Mouse (Mus musculus): Measurements from ENCODE around the gene Srbd1. TPM values are rescaled to one million over a fixed set of nuclear protein-coding genes. Genes with fewer than 3 reads are reported as not detected.

Gene Srbd1
- polyA plus RNA-seq, 1 experiment from 2014 or later = 22.6 TPM

GRCm38 (mm10) chr17:85961653-85962052 is 183.3 kb downstream of the Srbd1 start:
- no peak overlapping the region for H3K9ac ChIP-seq
- no peak overlapping the region for H3K27ac ChIP-seq
- no peak overlapping the region for H3K4me2 ChIP-seq (replicated peaks)
- no peaks in the 10 kb centered on the region for H3K9me3 ChIP-seq (replicated peaks)
- no peaks in the 10 kb centered on the region for H3K27me3 ChIP-seq
- no peaks in the 10 kb centered on the region for H3K36me3 ChIP-seq
- peaks cover 4% of the 10 kb centered on the region for H3K4me1 ChIP-seq
- no peak for ATAC-seq (ENCODE audit: low FRiP score)
- 65% methylated on average over 6 of the region's 6 CpGs for WGBS
- H3K4me3 ChIP-seq = no peak overlapping the region

- H3K4me2 ChIP-seq (replicated peaks) = no peak overlapping the region
- H3K27me3 ChIP-seq = peaks cover 8% of the 10 kb centered on the region
- no peak overlapping the region for H3K9ac ChIP-seq
- no peaks in the 10 kb centered on the region for H3K36me3 ChIP-seq
- peaks cover 13% of the 10 kb centered on the region; the same call in 1 of the 2 replicates for H3K4me1 ChIP-seq
- 53% methylated on average over 2 of the region's 2 CpGs for WGBS
- ATAC-seq (ENCODE audit: low FRiP score) = no peak
- no peaks in the 10 kb centered on the region for H3K9me3 ChIP-seq (replicated peaks)
- no peak overlapping the region for H3K4me3 ChIP-seq
- no peak overlapping the region for H3K27ac ChIP-seq
Observed at GRCm38 (mm10) chr17:85951771-85952170, 193.2 kb downstream of the Srbd1 start.

DNA sequence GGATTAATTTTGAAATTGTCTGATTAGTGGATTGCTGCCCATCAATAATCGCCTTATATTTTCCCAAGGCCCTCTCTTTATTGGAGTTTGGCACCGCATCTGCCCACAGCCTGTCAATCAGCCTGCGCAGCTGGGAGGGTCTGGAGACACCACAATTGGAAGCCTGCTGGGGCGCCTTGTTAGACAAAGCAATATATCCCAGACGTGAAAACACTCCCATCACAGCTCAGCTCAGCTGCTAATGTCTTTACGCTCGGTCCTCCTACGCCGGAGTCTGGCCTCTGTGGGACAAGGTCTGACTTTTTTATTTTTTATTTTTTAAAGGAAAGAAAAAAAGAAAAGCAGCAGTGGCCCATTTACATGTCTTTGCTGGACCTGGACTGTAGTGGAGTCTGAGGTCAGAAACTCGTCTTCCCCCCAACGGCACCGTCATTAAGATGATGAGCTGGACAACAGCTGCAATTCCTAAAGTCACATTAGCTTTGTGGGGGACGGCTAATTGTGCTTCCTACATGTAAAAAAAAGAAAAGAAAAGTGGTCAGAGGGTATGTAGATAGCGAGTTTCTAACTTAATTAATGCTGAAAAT is 195.0 kb downstream of the Srbd1 start:
- no peak overlapping the region for H3K9ac ChIP-seq
- peak; percentile 85 for ATAC-seq (ENCODE audit: low FRiP score)
- H3K27me3 ChIP-seq = peaks cover 12% of the 10 kb centered on the region
- peaks cover 15% of the 10 kb centered on the region for H3K4me1 ChIP-seq
- no peak overlapping the region for H3K4me3 ChIP-seq
- WGBS = 20% methylated on average over 14 of the region's 14 CpGs
- H3K9me3 ChIP-seq (replicated peaks) = no peaks in the 10 kb centered on the region
- H3K4me2 ChIP-seq (replicated peaks) = peak overlapping the region; percentile 13; the same call in 1 of the 2 replicates
- peak overlapping the region; percentile 13; the same call in 1 of the 2 replicates for H3K27ac ChIP-seq
- no peaks in the 10 kb centered on the region for H3K36me3 ChIP-seq

DNA sequence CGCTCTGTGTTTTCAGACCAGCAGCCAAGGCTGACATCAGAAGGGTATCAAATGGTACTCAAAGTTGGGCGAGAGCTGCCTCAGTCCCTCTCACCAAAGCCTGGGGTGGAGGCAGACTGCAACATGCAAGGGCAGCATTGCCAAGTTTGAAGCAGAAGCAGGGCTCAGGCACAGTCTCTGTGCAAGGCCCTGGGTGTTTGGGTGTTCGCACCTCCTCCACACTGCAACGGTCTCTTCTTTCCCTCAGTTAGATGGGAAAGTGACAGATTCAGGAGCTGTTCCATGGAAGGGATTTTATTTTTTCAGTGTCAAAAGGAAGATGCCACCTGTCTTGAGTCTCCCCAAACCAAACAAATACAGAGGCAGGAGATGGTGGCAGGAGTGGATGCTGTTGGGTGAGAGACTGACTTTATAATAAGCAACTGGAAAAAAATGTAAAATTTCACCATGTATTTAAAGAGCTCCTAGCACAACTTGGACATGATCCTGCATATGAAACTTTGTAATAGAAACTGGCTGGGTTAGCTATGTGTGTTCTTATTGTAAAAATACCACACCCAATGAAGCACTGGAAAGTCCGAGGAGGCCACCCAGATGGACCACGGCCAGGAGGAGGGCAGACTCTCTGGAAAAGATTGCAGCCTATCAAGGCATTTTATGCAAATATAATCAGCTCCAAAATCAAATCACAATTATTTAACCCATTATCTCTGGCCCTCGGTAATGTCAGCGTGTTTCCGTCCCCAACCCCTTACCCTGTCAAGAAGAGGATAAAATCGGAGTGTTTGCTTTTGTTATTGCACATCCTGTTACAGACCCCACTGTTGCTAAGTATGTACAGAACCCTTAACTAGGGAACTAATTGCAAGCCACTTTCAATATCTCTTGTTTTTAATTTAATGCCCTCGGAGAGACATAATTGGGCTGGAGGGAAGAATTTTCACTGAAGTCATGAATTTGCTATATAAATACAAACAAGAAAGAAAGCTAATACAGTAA is 195.8 kb downstream of the Srbd1 start:
- H3K9me3 ChIP-seq (replicated peaks) = no peaks in the 10 kb centered on the region
- ATAC-seq (ENCODE audit: low FRiP score) = peak; percentile 53
- H3K27me3 ChIP-seq = peaks cover 13% of the 10 kb centered on the region; the same call in 1 of the 2 replicates
- H3K4me3 ChIP-seq = no peak overlapping the region
- peaks cover 22% of the 10 kb centered on the region for H3K4me1 ChIP-seq
- H3K36me3 ChIP-seq = no peaks in the 10 kb centered on the region
- H3K27ac ChIP-seq = peak overlapping the region; percentile 13; the same call in 1 of the 2 replicates
- no peak overlapping the region for H3K9ac ChIP-seq
- WGBS = 71% methylated on average over 11 of the region's 11 CpGs
- H3K4me2 ChIP-seq (replicated peaks) = no peak overlapping the region

- Histone ChIP-seq H3K36me3 (no peaks in the 10 kb centered on the region), H3K27ac (no peak overlapping the region), H3K9ac (no peak overlapping the region), H3K4me3 (no peak overlapping the region), H3K9me3 (replicated peaks) (no peaks in the 10 kb centered on the region), H3K4me2 (replicated peaks) (no peak overlapping the region), H3K4me1 (peaks cover 26% of the 10 kb centered on the region), H3K27me3 (peaks cover 13% of the 10 kb centered on the region; the same call in 1 of the 2 replicates)
- WGBS = 85% methylated on average over 4 of the region's 4 CpGs
- no peak for ATAC-seq (ENCODE audit: low FRiP score)
Observed at GRCm38 (mm10) chr17:85944726-85945125, 200.2 kb downstream of the Srbd1 start.

GRCm38 (mm10) chr17:85943994-85944640 is 200.9 kb downstream of the Srbd1 start:
- Histone ChIP-seq H3K9me3 (replicated peaks) (no peaks in the 10 kb centered on the region), H3K27ac (no peak overlapping the region), H3K4me1 (peaks cover 24% of the 10 kb centered on the region), H3K27me3 (peaks cover 13% of the 10 kb centered on the region; the same call in 1 of the 2 replicates), H3K36me3 (no peaks in the 10 kb centered on the region), H3K4me3 (no peak overlapping the region), H3K9ac (no peak overlapping the region), H3K4me2 (replicated peaks) (0 out of 2 replicates have a peak overlapping the region, but pooled peaks have one; percentile 17)
- WGBS = 58% methylated on average over 11 of the region's 12 CpGs
- peak; percentile 79 for ATAC-seq (ENCODE audit: low FRiP score)

DNA sequence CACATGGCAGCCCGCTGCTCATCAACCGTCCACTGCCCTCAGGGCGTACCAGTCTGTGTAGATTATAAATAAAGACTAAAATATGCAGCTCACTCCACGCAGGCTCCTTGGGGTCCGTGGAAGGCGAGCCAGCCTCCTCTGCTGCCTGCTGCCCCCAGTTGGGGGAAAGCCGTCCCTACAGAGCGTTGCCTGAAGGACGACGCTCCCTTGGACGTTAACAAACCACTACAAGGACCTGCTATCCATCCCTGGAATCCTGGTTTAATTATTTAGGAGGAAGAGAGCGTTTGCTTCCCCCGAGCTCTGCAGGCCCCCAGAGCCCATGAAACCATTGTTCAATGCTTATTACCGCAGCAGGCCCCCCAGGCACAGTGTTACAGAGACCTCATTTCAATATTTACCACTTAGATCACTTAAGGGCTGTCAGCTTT is 201.4 kb downstream of the Srbd1 start:
- peak overlapping the region; percentile 17; the same call in 1 of the 2 replicates for H3K4me2 ChIP-seq (replicated peaks)
- H3K27me3 ChIP-seq = peaks cover 13% of the 10 kb centered on the region; the same call in 1 of the 2 replicates
- no peak overlapping the region for H3K4me3 ChIP-seq
- H3K36me3 ChIP-seq = no peaks in the 10 kb centered on the region
- 0 out of 2 replicates have a peak overlapping the region, but pooled peaks have one; percentile 30 for H3K27ac ChIP-seq
- peaks cover 22% of the 10 kb centered on the region for H3K4me1 ChIP-seq
- ATAC-seq (ENCODE audit: low FRiP score) = peak; percentile 88
- no peaks in the 10 kb centered on the region for H3K9me3 ChIP-seq (replicated peaks)
- H3K9ac ChIP-seq = no peak overlapping the region
- WGBS = 34% methylated on average over 14 of the region's 14 CpGs

DNA sequence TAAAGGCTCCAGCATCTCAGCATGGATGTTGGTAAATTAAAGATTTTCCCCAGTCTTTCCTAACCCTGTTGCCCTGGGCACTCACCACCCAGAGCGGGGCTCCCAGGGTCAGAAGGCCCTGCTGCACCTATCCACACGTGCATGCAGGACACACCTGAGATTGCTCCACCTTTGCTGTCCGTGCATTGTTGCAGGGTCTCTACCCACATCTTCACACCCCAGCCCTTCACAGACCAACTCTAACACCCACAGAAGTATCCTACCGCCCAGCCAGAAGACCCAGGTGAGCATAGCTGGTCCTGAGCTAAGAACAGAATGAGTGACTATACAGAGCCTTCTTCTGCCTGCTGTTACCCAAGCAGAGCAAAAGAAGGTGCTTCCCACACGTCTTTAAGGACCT is 201.9 kb downstream of the Srbd1 start:
- peak overlapping the region; percentile 30; the same call in 1 of the 2 replicates for H3K27ac ChIP-seq
- no peak for ATAC-seq (ENCODE audit: low FRiP score)
- 78% methylated on average over 5 of the region's 5 CpGs for WGBS

GRCm38 (mm10) chr17:85942123-85942522 is 202.9 kb downstream of the Srbd1 start:
- no peak for ATAC-seq (ENCODE audit: low FRiP score)
- Histone ChIP-seq H3K27me3 (peaks cover 4% of the 10 kb centered on the region; the same call in 1 of the 2 replicates), H3K9me3 (replicated peaks) (no peaks in the 10 kb centered on the region), H3K27ac (no peak overlapping the region), H3K4me3 (no peak overlapping the region), H3K9ac (no peak overlapping the region), H3K36me3 (no peaks in the 10 kb centered on the region), H3K4me1 (peaks cover 22% of the 10 kb centered on the region), H3K4me2 (replicated peaks) (no peak overlapping the region)
- 97% methylated on average over 5 of the region's 5 CpGs for WGBS

More for the DNA sequence above, 201.9 kb downstream of the Srbd1 start:
- Histone ChIP-seq H3K9me3 (replicated peaks) (no peaks in the 10 kb centered on the region), H3K36me3 (no peaks in the 10 kb centered on the region), H3K4me2 (replicated peaks) (peak overlapping the region; percentile 17; the same call in 1 of the 2 replicates), H3K4me1 (peaks cover 22% of the 10 kb centered on the region), H3K4me3 (no peak overlapping the region), H3K27me3 (peaks cover 8% of the 10 kb centered on the region; the same call in 1 of the 2 replicates), H3K9ac (no peak overlapping the region)

- 74% methylated on average over 8 of the region's 8 CpGs for WGBS
- Histone ChIP-seq H3K36me3 (no peaks in the 10 kb centered on the region), H3K4me2 (replicated peaks) (no peak overlapping the region), H3K4me3 (no peak overlapping the region), H3K9ac (no peak overlapping the region), H3K27ac (no peak overlapping the region; the same call in 1 of the 2 replicates), H3K9me3 (replicated peaks) (no peaks in the 10 kb centered on the region), H3K27me3 (peaks cover 4% of the 10 kb centered on the region; the same call in 1 of the 2 replicates), H3K4me1 (peaks cover 22% of the 10 kb centered on the region)
- no peak for ATAC-seq (ENCODE audit: low FRiP score)
Observed at GRCm38 (mm10) chr17:85941141-85941738, 203.7 kb downstream of the Srbd1 start.

- no peaks in the 10 kb centered on the region for H3K36me3 ChIP-seq
- WGBS = 94% methylated on average over 4 of the region's 4 CpGs
- no peak overlapping the region for H3K4me2 ChIP-seq (replicated peaks)
- H3K9me3 ChIP-seq (replicated peaks) = no peaks in the 10 kb centered on the region
- no peak overlapping the region for H3K4me3 ChIP-seq
- H3K9ac ChIP-seq = no peak overlapping the region
- no peak for ATAC-seq (ENCODE audit: low FRiP score)
- no peaks in the 10 kb centered on the region for H3K27me3 ChIP-seq
- H3K27ac ChIP-seq = no peak overlapping the region
- H3K4me1 ChIP-seq = peaks cover 11% of the 10 kb centered on the region
Observed at GRCm38 (mm10) chr17:85937131-85937530, 207.8 kb downstream of the Srbd1 start.
